Mouse (Mus musculus): ENCODE measurements around the gene Usp20.

Usp20 gene

DNA sequence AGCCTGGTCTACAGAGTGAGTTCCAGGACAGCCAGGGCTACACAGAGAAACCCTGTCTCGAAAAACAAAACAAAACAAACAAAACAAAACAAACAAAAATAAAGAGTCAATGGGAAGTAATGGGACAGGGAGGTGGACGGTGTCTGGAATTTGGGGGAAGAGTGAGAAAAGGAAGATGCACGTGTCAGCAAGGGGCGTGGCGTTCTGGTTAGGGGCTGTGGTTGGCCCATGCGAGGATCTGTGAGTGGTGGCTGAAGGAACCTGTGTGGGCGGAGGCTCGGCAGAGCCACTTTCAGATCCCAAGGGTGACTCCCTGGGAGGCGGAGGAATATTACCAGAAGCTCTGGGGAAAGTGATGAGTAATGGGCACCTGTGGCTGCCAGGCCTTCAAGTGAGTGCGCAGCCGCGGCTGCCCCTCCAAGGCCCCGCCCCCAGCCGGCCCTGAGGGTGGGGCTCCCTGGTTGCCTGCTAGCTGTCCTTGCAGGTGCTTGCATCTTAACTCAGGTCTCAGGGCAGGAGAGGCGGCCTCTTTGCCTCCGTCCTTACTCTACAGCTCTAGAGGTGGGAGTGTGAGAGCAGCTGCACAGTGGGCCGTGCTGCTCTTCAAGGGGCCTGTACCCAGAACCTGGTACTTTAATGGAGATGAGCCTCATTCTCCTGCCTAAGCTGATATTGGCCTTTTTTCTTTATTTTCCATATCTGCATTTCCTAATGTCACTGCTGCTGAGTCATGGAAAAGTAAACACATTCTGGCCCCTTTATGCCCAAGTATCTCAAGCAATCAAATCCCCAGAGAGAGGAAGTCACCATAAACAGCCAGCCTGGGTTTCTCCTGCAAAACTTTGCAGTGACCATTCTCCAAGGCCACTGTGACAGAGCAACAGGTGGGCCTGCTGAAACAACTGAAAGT, 3.3 kb downstream of the Usp20 start:
- in situ Hi-C loops (cut with MboI): no loop called here

DNA sequence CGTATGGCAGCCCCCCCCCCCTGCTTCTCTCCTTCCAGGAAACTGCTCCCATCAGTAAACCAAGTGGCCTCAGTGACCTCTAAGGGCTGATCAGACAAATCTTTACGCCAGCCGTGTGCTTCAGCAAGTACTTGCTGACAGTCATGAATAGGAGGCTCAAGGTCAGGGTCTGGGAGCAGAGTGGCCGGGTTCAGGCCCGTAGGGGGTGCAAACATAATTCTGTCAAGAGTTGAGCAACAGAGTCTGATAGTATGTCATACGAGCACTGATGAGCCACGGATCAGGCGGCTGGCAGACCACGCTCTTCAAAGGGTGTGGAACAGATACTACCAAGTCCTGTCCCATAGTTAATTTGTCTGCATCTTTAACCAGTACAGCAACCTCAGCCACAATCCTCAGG, 8.1 kb downstream of the Usp20 start:
- in situ Hi-C loops (cut with MboI): no loop called here

DNA sequence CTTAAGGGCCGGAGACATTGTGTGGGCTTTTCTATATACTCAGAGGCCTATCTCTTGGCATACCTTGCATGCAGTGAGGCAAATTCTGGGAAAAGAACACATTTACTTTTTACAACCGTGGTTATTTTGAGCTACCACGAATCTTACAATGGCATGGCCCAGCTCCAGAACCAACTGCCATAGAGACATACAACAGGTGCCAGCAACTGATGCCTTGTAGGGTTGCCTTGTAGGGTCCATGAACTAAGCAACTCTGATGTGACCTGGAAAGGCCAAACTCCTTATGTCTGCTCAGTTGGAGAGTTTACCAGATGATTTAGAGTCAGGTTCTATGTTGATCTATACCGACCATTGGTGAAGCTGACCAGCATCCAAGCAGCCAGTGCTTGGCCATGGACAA, 12.8 kb downstream of the Usp20 start:
- in situ Hi-C loops (cut with MboI): no loop called here

DNA sequence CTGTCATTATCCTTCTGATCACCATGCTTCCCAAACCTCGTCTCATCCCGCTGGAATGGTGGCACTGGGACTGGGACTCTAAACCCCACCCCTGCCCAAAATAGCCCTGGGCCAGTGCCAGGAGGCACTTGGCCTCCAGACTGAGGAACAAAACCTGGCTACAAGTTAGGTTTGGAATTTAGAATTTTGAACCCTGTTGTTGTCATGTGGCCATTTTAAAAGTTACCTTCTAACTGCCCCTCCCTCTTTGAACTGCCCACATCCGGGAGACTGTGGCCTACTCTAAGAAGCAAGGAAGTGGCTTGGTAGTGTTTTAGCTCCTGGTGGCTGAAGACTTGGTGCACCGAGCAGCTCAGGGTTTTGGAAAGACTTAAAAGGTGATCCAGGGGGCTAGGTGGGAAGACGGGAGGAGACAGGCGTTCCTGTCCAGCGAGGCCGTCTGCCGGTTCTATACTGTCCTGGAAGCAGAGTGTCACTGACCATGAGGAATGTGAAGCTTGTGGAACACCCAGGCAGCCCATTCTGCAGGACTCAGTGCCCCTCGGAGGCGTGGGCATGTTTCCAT, 13.4 kb downstream of the Usp20 start:
- in situ Hi-C loops (cut with MboI): no loop called here

DNA sequence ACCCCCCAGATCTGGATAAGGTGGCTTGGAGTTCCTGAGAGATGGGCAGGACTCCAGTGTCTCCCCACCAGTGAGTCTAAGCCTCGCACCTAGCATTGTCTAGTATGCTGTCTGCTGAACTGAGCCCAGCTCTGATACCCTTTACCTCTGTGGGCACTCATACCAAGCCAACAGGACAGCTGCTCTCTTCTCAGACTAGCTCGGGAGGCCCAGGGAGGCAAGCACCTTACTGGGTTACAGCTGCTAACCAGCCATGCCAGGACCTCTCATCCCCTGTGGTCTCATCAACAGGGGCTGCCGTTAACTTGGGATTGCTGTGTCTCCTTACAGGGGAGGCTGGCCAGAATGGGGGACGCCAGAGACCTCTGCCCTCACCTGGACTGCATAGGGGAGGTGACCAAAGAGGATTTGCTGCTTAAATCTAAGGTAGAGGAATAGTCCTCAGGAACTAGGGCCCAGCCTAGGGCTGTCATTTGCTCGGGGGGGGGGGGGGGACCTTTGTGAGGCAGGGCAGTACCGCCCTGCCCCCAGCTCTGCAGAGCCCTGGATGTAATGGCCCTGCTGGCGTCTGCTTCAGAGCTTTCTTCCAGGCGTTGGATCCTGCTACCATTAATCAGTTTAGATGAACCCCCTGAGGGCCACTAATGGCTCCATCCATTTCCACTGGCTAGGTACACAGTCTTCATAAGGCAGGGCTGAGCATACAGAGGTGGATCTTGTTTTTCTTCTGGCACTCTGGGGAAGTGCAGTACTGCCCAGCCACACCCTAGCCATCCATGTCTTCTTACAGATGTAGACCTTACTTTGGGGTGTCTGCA, 16.6 kb downstream of the Usp20 start:
- in situ Hi-C loops (cut with MboI): no loop called here

DNA sequence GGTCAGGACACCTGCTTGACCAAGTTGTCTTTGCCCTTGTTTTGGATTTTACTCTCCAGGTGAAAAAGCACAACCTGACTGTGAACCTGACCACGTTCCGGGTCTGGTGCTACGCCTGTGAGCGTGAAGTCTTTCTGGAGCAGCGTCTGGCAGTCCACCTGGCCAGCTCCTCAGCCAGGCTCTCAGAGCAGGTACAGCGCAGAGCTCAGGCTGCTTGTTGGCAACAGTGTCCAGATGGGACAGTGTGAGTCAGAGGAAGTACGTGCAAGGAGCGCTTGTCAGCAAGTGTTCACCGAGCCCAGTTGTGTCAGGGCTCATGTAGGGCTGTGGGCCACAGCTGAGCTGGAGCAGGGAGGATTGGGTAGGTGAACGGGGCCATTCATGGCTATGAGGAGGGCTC, 20.8 kb downstream of the Usp20 start:
- in situ Hi-C loops (cut with MboI): no loop called here

DNA sequence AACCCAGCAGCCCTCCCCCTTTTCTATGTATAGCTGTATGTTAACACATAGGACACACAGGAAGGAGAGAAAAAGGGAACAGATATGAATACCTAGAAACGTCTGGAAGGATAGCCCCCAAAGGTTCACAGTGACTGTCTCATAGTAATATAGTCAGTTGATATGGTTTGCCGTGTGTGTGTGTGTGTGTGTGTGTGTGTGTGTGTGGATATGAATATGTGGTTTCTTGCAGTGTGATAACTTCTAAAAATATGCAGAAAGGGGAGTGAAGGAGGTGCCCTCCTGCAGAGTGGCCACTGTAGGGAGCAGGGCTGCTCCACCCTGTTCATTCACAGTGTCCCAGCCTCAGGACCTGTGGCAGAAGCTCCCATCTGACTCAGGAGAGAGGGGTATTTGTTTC, 23.4 kb downstream of the Usp20 start:
- in situ Hi-C loops (cut with MboI): no loop called here

DNA sequence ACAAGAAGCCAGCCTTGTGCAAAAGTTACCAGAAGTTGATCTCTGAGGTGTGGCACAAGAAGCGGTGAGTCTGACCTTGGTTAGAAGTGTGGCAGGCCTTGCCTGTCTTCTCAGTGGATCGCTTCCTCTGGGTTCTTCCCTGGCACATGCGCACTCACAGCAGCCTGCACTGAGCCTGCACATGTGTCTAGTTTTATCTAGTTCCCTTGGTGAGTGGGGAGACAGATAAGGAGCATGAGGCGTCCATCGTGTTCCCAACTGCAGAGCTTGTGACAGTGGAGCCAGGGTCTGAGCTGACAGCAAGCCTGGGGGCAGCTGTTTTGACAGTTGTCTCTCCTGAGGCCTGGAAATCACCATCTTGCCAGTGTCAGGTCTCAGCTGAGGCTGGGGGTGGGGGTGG, 24.4 kb downstream of the Usp20 start:
- in situ Hi-C loops (cut with MboI): no loop called here

DNA sequence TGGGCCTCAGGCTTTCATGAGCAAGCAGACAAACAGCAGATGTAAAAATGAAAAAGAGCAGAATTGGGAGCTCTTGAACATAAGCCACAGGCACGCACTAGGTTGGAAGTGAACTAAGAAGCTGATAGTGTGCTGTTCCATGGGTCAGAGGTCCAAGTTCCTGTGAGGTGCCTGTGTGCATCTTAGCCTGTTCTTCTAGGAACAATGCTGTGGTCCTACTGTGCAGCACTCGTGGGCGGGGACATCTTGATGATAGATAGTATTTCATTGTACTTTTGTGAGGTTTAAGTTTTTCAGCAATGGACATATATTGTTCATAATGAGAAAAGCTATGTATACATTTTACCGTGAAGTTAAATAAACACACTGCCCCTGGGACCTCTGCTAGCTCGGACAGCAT, 25.1 kb downstream of the Usp20 start:
- in situ Hi-C loops (cut with MboI): no loop called here

DNA sequence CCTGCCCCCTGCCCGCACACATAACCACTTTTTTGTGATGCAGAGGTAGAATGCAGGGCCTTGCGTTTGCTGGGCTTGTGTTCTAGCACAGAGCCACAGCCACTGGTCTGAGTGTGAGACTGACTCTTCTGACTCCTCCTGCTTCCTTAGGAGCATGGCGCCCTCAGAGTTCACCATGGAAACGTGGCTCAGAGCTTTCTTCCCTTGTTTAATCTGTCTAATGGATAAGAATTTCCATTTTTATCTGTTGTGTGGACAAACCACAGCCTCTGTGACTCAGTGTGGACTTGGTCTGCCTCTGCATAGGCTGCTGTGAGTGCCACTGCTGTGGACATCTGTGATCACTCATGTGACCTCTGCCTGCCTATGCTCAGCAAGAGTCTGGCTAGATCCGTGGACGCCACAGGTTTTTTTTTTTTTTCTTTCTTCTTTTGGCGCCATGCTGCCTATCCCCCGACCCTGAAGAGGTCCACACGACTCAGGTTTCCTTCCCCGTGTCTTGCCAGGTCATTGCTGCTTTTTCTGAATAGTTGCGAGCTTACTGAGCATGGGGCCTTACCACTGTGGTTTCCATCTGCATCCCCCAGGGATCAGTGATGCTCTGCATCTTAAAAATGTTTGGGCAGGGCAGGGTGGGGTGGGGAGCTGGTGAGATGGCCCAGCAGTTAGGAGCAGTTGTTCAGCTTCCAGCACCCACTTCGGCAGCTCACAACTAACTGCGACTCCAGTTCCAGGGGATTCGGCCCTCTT, 31.5 kb downstream of the Usp20 start:
- in situ Hi-C loops (cut with MboI): no loop called here

DNA sequence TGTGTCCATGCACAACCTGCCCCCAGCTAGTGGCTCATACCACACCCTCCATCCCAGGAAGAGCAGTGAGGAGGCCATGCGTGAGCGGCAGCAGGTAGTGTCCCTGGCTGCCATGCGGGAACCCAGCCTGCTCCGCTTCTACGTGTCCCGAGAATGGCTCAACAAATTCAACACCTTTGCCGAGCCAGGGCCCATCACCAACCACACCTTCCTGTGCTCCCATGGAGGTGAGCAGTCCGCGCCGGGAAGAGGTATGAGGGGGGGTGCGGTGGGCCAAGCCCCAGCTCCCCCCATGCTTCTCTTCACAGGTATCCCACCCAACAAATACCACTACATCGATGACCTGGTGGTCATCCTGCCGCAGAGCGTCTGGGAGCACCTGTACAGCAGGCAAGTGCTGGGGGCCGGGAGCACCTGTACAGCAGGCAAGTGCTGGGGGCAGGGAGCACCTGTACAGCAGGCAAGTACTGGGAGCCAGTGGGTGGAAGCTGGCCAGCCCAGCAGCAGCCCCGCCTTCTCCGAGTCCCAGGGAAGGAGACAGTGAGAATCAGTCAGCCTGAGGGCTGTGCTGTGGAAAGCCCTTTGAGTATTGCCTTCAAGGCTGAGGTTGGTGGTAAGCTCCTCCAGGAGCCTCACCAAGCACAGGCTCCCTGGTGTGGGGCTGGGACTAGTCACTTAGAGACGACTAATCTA, 35.7 kb downstream of the Usp20 start:
- in situ Hi-C loops (cut with MboI): no loop called here

DNA sequence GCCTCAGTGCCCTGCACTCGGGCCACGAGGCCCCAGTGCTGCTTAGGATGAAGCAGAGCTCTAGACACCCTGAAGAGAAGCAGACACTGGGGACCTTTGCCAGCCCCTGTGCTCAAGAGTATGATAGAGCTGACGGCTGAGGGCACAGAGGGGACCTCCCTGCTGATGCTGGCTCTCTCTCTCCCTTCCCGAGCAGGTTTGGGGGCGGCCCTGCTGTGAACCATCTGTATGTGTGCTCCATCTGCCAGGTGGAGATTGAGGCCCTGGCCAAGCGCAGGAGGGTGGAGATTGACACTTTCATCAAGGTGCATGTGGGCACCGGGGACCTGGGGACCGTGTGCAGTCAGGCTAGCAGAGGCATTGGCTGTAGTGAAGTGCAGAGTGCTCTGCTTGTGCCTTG, 36.4 kb downstream of the Usp20 start:
- in situ Hi-C loops (cut with MboI): no loop called here

DNA sequence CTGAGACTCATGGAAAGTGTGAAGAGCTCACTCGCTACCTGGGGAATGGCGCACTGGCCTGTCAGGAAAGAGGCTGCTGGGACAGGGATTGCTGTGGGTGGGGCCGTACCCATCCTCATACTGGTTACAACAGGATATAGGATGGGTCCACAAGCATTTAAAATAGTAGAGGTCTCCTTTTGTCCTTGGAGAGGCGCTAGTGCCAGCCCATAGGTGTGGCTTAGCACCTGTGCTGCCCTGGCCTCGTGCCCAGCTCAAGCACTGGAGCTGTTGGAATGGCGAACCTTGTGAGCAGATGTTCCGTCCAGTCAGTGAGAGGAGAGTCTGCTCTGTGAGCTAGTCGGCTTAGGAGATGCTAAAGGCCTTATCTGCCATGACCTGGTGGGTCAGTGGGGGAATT, 36.9 kb downstream of the Usp20 start:
- in situ Hi-C loops (cut with MboI): no loop called here

DNA sequence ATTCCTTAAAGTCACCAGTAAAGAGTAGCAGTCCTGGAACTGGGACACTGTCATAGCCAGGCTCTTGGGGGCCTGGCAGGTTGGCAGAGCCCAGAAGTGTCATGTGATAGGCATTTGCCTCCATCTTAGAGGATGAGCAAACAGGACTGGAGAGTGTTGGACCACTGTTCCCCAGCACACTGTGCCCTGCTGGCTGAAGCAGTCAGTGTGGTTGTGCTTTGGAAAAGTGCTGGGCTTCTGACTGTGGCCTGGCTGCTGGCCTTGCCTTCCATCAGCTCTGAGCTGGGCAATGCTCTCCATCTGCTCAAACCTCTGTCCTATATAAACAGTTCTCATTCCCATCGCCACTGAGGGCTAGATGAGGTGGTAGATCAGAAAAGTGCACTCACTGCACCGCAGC, 38.1 kb downstream of the Usp20 start:
- in situ Hi-C loops (cut with MboI): no loop called here

DNA sequence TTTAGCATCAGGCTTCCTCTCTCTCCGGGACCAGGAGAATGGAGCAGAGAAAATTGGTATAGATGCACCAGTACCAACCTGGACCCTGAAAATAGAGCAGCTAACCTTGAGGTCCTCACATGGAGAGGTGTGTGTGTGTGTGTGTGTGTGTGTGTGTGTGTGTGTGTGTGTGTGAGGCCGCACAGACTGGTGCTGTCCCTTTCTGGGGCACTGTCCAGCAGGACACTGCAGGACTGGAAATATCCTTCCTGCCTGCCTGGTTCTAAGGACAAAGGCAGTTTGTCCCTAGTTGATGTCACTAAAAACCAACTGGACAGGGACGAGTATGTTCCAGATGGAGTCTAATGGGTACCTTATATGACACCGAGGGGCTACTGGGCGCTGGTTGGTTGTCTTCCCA, 41.9 kb downstream of the Usp20 start:
- in situ Hi-C loops (cut with MboI): no loop called here

DNA sequence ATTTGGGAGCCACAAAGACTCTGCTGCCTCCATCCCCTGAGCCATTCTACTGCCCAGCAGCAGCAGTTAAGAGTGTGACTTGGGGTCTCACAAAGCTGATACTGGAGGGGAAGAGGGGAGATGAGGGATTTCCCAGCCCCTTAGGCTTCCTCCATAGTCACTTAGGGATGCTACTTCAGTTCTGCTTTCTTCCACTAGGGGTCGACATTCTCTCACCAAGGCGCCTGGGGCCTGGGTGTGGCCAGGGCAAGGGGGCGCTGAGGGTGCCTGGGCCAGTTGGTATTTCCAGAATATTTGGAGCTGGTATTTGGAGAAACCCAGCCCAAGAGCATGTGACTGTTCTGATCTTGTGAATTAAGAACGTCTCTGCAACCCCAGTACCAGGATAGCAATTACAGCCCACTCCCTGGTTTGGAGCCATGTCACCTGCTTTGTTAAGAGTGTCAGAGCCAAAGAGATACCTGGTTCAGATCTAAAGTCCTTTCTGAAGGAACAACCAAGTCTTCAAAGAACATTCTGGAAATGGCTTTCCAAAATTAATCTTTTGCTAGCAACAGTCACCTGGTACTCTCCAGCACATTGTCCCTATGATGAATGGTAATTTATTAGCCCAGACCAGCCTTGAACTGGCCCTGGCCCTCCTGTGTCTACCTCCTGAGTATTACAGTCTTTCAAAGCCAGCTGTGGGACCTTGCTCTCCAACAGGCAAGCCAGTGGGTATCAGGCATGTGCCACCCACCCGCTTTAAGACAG, 42.7 kb downstream of the Usp20 start:
- in situ Hi-C loops (cut with MboI): no loop called here

DNA sequence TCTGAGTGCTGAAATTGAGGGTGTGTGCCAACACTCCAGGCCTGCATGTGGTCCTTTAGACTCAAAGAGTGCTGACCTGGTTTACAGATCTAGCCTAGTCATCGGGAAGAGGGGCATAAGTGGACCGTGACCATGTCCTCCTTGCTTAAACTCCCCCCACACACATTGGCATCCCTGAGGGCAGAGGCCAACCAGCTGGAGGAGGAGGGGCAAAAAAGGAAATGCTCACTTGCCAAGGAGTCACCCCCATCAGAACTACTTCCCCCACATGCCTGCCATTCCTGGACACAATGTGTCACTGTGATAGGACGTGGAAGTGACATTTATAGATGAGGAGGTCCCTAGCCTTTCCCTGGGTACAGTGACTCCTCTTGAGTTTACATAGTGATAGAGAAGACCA, 43.4 kb downstream of the Usp20 start:
- in situ Hi-C loops (cut with MboI): no loop called here

DNA sequence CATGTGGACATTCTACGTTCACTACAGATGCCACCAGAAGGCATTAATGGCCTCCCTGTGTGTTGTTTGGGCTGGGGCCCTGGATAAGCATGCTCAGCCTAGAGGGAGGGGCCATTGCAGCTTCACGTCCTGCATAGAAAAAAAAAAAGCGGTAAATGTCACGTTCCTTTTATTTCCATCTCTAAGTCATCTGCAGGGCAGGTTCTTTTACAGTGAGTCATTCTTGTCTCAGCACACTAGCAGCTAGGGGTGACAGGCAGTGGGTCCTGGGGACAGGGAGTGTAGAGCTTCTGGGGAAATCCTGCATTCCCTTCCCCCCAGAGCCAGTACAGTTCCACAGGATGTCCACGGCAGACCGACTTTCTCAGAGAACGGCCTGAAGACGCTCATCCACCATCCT, 44.6 kb downstream of the Usp20 start:
- in situ Hi-C loops (cut with MboI): no loop called here

DNA sequence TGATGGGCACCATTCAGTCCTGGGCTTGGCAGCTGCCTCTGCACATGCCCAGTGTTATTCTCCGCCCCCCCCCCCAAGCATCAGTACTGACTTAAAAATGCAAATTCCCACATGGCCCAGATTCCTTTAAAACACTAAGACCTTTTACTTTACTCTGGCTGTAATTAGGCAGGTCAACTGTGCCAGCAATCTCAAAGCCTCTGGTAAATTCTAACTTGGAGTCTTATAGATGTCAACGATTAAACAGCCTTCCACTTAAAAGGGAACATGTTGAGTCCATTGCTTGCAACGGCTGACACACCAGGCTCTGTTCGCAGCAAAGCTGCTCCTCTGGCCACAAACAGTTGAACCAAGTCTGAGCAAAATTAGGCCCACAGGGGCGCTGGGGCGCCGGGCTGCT, 49.9 kb downstream of the Usp20 start:
- in situ Hi-C loops (cut with MboI): no loop called here

DNA sequence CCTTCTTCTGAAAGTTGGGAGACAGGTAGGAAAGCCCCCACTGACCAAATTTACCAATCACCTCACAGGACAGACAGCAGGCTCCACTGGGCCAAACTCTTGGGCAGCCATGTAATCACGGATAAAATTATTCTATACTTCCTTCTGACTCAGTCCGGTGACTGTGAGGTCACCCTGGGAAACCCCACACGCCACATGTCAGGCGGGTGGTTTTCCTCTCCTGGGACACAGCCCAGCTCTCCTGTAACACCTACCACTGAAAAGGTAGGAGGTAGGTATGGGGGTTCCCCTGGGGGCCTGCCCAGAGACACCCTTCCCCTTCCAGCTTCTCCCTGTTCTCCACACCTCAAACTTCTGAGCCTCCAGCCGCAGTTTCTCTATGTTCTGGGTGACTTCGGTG, 54.7 kb downstream of the Usp20 start:
- in situ Hi-C loops (cut with MboI): no loop called here

DNA sequence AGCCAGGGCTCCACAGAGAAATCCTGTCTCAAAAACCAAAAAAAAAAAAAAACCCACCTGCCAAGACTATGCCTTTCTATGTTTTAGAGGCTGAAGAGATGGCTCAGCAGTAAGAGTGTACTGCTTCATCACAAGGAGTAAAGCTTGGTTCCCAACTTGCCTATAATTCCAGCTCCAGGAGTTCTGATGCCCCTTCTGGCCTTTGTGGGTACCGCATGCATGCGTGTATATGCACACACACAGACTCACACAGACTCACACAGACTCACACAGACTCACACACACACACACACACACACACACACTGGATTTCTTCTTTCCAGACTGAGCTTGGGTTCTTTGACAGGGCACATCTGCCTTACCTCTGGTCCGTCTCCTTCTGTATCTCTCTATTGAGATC, 58.0 kb downstream of the Usp20 start:
- in situ Hi-C loops (cut with MboI): no loop called here

Data from mature B cell (primary cell).